Mouse (Mus musculus): ENCODE results near the gene Dnmt3c.
"Not testable (repeated sequence)": the region's sequence is repeated elsewhere in the genome, so short reads cannot be mapped to it uniquely, and the experiment has no call there.

The Dnmt3c gene

GRCm38 (mm10) chr2:153696352-153696751 lies at the start of gene Dnmt3c:
Dnmt3c (plus strand) TSS chr2:153696652.
- DNase-seq: no peak

- no peak for DNase-seq
Measured at GRCm38 (mm10) chr2:153648773-153649297, 47.6 kb upstream of the Dnmt3c start.

DNA sequence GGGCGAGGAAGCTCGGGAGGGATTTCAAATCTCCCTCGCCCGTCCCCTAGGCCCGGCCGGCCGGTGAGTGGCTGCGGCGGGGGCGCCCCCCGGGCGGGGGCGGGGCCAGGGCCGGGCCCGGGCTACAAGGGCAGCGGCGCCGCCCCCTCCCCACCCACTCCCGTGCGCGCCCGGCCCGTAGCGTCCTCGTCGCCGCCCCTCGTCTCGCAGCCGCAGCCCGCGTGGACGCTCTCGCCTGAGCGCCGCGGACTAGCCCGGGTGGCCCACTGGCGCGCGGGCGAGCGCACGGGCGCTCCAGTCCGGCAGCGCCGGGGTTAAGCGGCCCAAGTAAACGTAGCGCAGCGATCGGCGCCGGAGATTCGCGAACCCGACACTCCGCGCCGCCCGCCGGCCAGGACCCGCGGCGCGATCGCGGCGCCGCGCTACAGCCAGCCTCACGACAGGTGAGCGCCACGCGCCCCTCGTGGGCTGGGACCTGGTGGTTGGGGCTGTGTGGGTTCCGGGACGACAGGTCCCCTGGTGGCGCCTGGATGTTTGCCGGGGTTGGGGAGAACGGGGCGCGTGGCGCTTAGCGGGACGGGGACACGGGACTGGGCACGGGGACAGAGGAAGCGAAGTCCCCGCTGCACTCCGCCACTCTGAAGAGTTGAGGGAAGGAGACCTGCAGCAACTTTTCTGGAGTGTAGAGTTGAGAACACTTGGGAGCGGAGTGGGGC lies 47.0 kb upstream of the Dnmt3c start, which contains the start of gene Dnmt3b:
TSS of gene Dnmt3b (plus strand) at position 153 of the 716 bp plus-strand sequence.
- DNase-seq: peak in 1 of 2 experiments; percentile 17

GRCm38 (mm10) chr2:153650014-153650687 lies 46.3 kb upstream of the Dnmt3c start:
- DNase-seq: peak in 1 of 2 experiments; percentile 17

GRCm38 (mm10) chr2:153651681-153652080 lies 44.8 kb upstream of the Dnmt3c start:
- DNase-seq: no peak

DNA sequence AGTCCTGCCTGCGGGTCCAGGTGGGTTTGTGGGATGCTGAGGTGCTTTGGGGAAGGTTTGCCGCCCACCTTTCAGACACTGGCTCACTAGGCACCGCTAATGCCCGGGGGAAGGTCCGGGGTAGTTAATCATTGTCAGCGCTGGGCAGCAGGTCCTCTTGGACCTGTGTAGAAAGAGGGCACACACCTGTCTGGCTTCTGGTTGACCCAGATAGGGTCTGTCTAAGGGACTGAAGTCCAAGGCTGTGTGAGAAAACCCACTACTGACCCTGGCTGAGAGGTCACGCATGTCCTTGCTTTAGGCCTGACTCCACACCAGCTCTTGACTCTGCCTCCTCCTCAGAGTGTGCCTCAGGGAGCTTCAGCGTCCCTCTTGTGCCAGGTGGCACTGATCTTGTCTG lies 38.8 kb upstream of the Dnmt3c start:
- DNase-seq: not testable (repeated sequence)

DNA sequence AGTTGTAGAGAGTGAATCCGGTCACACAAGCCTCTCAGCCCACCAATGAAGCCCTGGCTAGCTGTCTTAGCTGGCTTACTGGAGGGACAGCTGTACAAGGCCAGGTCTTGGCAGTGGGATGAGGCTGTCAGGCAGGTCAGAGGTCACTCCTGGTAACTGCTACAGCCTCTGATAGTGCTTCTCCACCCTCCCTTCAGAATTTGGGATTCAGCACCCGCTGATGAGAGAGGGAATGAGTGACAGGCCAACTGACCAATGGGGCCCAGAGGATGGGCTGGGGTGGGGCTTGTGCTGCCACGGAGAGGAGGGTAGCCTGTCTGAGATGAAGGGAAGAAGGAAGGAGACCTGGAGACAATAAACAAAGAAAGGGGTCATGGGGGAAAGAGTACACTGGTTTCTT lies 35.8 kb upstream of the Dnmt3c start:
- no peak for DNase-seq

- DNase-seq: no peak
Measured at GRCm38 (mm10) chr2:153665401-153665800, 31.1 kb upstream of the Dnmt3c start.

GRCm38 (mm10) chr2:153668754-153669376 lies 27.6 kb upstream of the Dnmt3c start:
- no peak for DNase-seq

DNA sequence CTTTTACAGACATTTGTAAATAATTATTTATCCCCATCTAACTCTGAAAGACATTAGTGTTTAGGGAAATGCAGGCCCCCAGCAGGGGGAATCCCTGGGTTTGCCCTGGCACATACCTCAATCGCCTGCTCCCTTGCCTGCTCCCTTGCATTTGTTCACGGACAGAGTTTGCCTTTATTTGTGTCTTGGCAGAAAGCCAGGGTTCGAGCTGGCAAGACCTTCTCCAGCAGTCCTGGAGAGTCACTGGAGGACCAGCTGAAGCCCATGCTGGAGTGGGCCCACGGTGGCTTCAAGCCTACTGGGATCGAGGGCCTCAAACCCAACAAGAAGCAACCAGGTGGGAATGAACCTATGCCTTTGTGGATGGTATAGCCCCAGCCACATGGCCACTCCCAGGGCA lies 26.3 kb upstream of the Dnmt3c start:
- DNase-seq: no peak

GRCm38 (mm10) chr2:153672619-153673018 lies 23.8 kb upstream of the Dnmt3c start:
- no peak for DNase-seq

DNA sequence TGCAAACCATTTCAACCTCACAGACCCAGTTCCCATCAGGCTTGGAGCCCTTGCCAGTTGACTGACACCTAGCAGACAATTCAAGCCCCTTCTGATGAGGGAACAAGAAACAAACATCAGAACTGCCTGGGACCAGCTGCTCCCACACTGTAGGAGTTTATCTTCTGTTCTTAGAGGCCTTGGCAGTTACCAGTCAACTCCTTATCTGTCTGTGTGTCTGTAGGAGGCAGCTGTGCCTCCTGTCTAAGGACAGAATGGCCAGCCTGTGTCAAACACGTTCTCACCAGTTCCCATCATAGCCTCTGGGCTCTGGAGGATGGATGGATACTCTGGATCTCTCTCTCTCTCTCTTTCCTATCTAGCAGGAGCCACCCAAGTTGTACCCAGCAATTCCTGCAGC lies 21.1 kb upstream of the Dnmt3c start:
- not testable (repeated sequence) for DNase-seq

DNA sequence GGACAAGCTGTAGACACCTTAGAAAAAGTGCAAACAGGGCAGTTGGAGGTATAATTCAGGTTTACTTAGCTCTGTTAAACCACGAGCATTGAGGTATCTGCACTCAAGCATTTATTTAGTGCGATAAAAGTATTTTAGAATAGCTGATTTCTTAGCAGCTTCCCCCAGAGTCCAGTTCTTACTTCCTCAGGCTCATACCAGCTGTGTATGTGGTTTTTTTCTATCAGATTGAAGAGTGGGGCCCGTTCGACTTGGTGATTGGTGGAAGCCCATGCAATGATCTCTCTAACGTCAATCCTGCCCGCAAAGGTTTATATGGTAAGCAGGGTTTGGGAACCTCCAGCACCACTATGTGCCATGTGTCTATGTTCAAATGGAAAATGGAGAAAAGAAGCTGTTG lies 19.5 kb upstream of the Dnmt3c start:
- DNase-seq: no peak

DNA sequence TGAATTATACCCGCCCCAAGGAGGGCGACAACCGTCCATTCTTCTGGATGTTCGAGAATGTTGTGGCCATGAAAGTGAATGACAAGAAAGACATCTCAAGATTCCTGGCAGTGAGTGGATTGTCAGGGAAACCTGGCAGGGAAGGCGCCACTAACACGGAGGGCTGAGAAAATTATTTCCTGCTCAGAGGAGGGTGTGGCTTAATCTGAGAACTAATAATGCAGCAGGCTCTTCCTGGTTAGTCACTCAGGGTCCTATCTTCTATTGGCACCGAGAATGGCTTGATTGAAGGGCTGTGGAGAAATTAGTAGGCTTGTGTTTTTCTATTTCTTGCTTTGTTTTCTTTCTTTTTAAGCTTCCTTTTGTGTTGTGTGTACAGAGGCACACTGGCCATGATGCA lies 18.9 kb upstream of the Dnmt3c start:
- no peak for DNase-seq

- no peak for DNase-seq
Measured at GRCm38 (mm10) chr2:153679959-153680358, 16.5 kb upstream of the Dnmt3c start.

DNA sequence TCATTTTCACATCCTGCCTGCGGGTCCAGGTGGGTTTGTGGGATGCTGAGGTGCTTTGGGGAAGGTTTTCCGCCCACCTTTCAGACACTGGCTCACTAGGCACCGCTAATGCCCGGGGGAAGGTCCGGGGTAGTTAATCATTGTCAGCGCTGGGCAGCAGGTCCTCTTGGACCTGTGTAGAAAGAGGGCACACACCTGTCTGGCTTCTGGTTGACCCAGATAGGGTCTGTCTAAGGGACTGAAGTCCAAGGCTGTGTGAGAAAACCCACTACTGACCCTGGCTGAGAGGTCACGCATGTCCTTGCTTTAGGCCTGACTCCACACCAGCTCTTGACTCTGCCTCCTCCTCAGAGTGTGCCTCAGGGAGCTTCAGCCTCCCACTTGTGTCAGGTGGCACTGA lies 3.0 kb upstream of the Dnmt3c start:
- not testable (repeated sequence) for DNase-seq

DNA sequence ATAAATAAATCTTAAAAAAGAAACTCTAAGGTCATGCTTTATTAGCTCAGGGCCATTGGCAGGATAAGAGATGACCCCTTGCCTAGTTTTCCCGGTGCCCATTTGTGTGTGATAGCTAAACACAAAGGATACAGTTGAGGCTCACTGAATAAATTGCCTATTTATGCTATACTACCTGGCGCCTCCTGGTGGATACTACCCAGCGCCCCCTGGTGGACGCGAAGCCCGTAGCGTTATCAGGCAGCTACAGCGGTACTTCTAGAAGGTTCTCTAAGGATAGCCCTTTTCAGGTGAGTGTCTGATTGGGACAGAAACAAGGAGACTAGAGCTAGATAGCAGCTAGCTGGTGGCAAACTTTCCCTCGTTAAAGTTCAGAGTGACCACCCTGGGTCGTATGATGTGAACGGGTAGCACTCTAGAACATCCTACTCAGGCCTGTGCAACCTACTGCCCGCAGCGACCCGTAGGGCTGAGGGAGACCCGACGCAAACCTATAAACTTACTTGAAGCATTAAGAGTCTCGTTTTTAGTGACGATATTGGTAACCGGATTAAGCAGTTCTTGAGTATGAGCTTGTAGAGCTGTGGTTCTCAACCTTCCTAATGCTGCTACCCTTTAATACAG lies 1.9 kb upstream of the Dnmt3c start:
- DNase-seq: peak; percentile 13 to 15

- no peak for DNase-seq
Measured at GRCm38 (mm10) chr2:153703389-153703788, 6.9 kb downstream of the Dnmt3c start.

GRCm38 (mm10) chr2:153710701-153711330 lies 14.4 kb downstream of the Dnmt3c start:
- DNase-seq: peak in 1 of 2 experiments; percentile 12

GRCm38 (mm10) chr2:153712646-153713091 lies 16.2 kb downstream of the Dnmt3c start:
- DNase-seq: no peak

DNA sequence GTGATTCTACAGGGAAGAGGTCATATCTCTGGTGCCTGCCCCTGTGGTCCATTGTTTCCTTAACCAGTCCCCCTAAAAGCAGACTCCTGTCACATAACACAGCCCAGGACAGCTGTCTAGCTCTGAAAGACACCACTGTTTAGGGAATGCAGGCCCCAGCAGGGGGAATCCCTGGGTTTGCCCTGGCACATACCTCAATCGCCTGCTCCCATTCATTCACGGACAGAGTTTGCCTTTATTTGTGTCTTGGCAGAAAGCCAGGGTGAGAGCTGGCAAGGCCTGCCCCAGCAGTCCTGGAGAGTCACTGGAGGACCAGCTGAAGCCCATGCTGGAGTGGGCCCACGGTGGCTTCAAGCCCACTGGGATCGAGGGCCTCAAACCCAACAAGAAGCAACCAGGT lies 16.8 kb downstream of the Dnmt3c start:
- no peak for DNase-seq

DNA sequence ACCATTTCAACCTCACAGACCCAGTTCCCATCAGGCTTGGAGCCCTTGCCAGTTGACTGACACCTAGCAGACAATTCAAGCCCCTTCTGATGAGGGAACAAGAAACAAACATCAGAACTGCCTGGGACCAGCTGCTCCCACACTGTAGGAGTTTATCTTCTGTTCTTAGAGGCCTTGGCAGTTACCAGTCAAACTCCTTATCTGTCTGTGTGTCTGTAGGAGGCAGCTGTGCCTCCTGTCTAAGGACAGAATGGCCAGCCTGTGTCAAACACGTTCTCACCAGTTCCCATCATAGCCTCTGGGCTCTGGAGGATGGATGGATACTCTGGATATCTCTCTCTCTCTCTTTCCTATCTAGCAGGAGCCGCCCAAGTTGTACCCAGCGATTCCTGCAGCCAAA lies 21.4 kb downstream of the Dnmt3c start:
- DNase-seq: not testable (repeated sequence)

DNA sequence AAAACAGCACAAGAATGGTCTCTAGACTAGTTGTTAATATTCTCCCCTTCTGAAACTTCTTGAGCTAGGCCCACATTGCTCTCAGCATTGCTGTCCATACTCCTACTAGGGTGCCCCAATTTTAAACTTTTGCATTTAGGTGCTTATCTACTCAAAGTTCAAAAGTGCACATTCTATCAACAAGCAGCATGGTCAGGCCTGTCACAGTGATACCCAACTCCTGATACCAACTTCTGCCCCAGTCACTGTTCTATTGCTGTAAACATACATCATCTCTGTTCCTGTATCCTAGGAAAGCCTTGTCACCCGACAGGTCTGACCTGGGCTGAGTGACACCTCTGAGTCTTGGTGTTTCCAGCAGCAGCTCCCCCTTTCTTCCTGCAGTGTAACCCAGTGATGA lies 26.6 kb downstream of the Dnmt3c start:
- DNase-seq: no peak

Data from thymus, adult 18-20 months (tissue).